Mouse (Mus musculus): ENCODE data around the gene Slc25a45. TPM values are rescaled to one million over a fixed set of nuclear protein-coding genes. Genes with fewer than 3 reads are reported as not detected.

The Slc25a45 gene
- polyA plus RNA-seq, 1 experiment from 2014 or later, result 2.0 TPM

DNA sequence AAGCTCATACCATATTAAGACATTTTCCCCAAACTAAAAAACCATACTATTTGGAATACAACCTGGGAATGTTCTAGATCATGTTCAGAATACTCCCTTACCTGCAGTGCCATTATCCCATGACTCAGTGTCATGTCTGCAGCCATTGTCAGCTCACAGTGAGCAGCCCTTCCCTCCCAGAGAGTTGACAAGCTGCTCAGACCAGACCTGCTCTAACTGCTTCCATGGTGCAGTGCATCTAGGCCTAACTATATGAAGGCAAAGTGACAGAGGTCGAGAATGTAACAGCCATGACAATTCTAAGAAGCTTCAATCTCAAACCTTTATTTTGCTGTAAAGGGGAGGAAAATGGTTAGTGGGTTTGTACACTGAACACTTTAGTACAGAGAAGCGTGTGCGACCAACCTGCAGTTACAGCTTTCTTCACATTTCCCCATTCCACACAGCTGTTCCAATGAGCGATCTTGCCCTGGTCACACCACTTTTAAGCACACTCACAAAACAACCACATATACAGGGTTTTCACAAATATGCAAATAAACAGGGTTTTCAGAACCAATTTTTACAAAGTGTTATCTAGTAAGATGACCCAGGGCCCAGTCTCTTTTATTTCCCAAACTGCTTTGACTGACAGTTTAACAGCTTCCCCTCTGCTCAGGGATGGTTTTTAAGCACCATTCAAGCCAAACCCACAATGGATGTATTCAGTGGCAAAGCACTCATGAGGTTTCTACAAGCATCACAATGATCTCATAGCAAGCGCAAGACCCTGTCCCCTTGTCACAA is 35.4 kb upstream of the Slc25a45 start:
- H3K27ac ChIP-seq, result no peak overlapping the region
- H3K36me3 ChIP-seq, result no peaks in the 10 kb centered on the region
- no peak for ATAC-seq (ENCODE audit: insufficient number of reproducible peaks, insufficient read depth, low FRiP score, low TSS enrichment)
- no peak overlapping the region for H3K4me3 ChIP-seq
- no peak overlapping the region for H3K9ac ChIP-seq
- H3K4me1 ChIP-seq, result peaks cover 34% of the 10 kb centered on the region
- H3K9me3 ChIP-seq, result no peaks in the 10 kb centered on the region
- H3K4me2 ChIP-seq (replicated peaks), result no peak overlapping the region
- WGBS, result 67% methylated on average over 5 of the region's 5 CpGs
- no peaks in the 10 kb centered on the region for H3K27me3 ChIP-seq

DNA sequence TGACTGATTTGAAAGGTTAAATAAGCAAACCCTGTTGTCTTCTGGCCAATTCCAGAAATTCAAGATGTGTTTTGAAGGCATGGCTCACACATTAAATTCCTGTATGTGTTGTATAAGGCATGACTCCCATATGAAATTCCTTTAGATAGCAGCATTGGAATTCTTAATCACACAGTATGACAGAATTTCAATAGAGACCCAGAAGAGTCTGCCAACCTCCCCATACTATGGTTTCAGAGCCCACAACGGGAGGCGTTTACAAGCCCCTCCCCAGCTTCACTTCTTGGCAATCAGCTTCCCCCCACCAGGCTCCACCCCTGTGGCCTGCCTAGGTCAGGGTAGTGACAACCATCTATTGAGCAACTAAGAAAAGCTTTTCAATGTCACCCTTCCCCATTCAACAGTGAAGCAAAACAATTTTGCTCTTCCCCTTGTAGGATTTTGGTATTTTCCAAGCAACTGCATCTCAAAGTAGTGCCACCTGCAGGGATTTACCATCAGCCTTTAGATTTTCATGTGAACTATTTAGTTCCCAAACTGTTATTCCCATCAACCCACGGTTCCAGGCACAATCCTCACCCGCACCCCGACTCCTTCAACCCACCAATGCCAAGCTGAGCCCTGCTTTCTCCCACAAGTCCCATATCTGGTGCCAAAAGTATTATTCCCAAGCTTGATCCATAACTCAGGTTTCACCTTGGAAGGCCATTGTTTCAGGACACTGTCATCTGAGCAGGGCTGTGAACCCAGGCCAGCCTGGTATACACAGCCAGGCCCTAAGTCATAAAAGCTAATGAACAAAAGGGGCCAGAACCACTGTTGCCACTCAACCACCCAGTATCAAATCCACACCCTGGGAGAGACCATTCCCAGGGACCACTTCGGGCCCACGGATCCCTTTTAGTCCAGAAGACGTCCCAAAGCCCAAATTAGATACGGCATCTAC is 34.5 kb upstream of the Slc25a45 start:
- no peak for ATAC-seq (ENCODE audit: insufficient number of reproducible peaks, insufficient read depth, low FRiP score, low TSS enrichment)
- no peak overlapping the region for H3K9ac ChIP-seq
- H3K4me3 ChIP-seq, result 0 out of 2 replicates have a peak overlapping the region, but pooled peaks have one; percentile 32
- H3K36me3 ChIP-seq, result no peaks in the 10 kb centered on the region
- H3K4me2 ChIP-seq (replicated peaks), result 0 out of 2 replicates have a peak overlapping the region, but pooled peaks have one; percentile 5
- H3K4me1 ChIP-seq, result peaks cover 42% of the 10 kb centered on the region
- no peaks in the 10 kb centered on the region for H3K9me3 ChIP-seq
- no peaks in the 10 kb centered on the region for H3K27me3 ChIP-seq
- no peak overlapping the region; the same call in 1 of the 2 replicates for H3K27ac ChIP-seq
- WGBS, result 75% methylated on average over 9 of the region's 9 CpGs

DNA sequence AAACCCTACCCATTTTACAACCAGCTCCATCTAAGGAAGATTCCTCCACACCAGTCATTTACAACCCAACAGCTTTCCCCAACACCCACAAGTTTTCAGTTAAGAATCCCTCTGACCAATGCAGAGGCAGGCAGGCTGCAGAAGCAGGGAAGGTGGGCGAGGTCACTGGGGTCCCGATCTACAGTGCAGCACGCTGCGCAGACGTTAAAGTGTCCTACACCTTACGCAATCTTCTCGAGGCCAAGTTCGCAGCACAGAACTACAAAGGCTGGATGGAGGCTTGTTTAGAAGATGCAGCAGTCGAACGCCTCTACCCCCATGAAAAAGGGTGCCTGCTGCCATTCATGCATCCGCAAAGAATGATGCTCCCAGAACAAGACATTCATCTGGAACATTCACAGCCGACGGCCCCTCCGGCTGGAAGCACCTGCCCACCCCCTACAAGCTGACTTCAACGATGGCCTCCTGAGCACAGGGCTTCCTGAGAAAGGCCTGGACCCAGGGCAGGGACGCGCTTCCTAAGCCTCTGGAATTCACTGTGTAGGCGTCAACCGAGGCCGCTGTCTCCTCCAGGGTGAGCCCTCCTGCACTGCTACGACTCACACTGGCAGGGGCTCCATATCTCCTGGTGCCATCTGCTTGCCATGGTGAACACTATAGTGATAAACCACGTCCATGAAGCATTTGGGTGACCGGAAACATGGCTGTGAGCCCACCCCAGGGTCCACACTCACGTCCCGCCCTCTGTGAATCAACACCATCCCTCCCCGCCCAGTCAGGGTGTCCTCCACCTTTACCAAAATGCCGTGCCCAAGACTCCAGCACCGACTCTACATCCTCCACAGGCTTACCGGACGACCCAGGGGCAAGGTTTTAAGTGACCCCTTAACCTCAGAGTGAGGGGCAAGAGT is 33.6 kb upstream of the Slc25a45 start:
- Histone ChIP-seq H3K4me2 (replicated peaks) (peak overlapping the region; percentile 53; the same call in 1 of the 2 replicates), H3K4me3 (peak overlapping the region; percentile 32; the same call in 1 of the 2 replicates), H3K9me3 (no peaks in the 10 kb centered on the region), H3K36me3 (no peaks in the 10 kb centered on the region), H3K27ac (peak overlapping the region; percentile 95; the same call in 1 of the 2 replicates), H3K27me3 (no peaks in the 10 kb centered on the region), H3K4me1 (peaks cover 52% of the 10 kb centered on the region), H3K9ac (no peak overlapping the region)
- no peak for ATAC-seq (ENCODE audit: insufficient number of reproducible peaks, insufficient read depth, low FRiP score, low TSS enrichment)
- WGBS, result 84% methylated on average over 30 of the region's 30 CpGs

DNA sequence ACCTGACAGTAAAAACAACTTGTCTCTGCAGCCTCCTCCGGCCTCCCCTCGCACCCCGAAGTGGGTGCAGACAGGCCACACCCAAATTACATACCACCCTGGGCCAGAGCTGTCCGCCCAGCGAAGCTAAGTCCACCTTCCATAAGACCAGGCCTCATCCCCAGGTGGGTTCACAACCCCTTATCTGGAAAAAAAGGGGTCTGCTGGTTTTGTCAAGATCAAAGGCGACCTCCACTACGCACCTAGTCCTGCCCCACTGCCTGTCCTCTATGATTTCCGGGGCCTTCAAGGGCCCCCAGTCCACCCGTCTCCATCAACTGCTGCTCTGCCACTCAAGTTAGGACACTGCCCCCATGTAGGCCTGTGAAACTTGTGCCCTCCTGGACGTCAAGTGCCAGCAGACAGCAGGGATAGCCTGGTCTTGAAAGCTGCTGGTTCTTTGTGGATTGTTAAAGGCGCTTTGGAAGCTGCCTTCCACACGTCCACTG is 32.7 kb upstream of the Slc25a45 start:
- no peaks in the 10 kb centered on the region for H3K36me3 ChIP-seq
- no peaks in the 10 kb centered on the region for H3K27me3 ChIP-seq
- no peak for ATAC-seq (ENCODE audit: insufficient number of reproducible peaks, insufficient read depth, low FRiP score, low TSS enrichment)
- H3K4me3 ChIP-seq, result peak overlapping the region; percentile 32
- WGBS, result 80% methylated on average over 12 of the region's 12 CpGs
- peak overlapping the region; percentile 27; the same call in 1 of the 2 replicates for H3K9ac ChIP-seq
- H3K4me1 ChIP-seq, result peaks cover 61% of the 10 kb centered on the region
- peak overlapping the region; percentile 53 for H3K4me2 ChIP-seq (replicated peaks)
- no peaks in the 10 kb centered on the region for H3K9me3 ChIP-seq
- H3K27ac ChIP-seq, result peak overlapping the region; percentile 95

DNA sequence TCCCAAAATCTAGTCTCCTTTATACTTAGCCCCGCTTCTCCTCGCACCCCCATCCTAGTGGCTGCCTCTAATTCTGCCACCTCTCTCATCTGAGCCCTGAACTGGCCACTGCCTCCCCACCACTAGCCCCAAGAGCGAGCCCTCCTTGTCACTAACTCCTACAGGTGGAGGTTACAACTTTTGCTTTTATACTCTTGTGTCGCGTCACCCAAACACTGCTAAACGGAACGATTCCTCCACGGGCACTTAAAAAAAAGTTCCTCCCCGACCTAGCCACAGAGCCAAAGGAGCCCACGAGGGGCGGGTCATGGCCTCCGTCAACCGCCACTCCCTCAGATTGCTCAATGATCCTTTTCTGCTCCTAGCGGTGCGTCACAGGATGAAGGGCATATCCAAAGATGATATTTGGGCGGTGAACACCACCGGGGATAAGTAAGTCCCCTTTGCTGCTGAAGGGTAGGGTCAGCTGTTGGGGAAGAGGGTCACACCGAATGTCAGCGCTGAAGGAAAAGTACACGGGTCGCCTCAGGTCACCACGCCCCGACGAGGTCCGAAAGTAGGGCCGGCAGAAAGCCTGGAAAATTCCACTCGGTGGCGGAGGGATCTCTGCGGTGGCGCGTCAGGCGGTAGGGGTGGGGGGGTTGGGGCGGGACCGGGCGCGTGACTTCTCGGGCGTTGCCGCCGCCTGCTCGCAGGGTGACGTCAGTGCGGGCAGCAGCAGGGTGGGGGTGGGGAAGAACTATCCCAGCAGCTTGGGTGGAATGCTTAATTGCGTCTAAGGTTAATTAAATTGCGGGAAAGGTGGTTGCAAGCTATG is 32.1 kb upstream of the Slc25a45 start:
- H3K9ac ChIP-seq, result peak overlapping the region; percentile 35; the same call in 1 of the 2 replicates
- no peaks in the 10 kb centered on the region for H3K36me3 ChIP-seq
- H3K4me1 ChIP-seq, result peaks cover 66% of the 10 kb centered on the region
- 0 out of 2 replicates have a peak, but pooled peaks have one; percentile 1 for ATAC-seq (ENCODE audit: insufficient number of reproducible peaks, insufficient read depth, low FRiP score, low TSS enrichment)
- H3K4me2 ChIP-seq (replicated peaks), result peak overlapping the region; percentile 53
- H3K27me3 ChIP-seq, result no peaks in the 10 kb centered on the region
- peak overlapping the region; percentile 32 for H3K4me3 ChIP-seq
- H3K27ac ChIP-seq, result peak overlapping the region; percentile 95
- no peaks in the 10 kb centered on the region for H3K9me3 ChIP-seq
- WGBS, result 5% methylated on average over 45 of the region's 45 CpGs

DNA sequence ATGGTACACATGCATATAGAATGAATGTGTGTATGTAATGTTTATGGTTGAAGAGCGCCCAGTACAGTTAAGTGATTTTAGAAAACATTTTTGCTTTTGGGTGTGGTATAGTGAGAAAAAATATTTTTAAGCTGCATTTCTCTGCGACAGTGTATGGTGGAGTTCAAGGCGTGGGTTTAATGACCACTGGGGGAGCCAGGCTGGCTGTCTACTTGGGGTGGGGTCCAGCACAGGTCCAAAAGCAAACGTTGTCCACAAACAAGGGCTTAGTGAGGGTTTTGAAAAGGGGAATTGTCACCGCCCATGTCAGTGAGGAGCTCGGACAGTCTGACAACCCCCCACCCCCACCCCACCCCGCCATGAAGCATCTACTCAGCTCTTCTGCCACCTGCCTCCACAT is 31.5 kb upstream of the Slc25a45 start:
- peak overlapping the region; percentile 95 for H3K27ac ChIP-seq
- H3K9me3 ChIP-seq, result no peaks in the 10 kb centered on the region
- 1% methylated on average over 7 of the region's 7 CpGs for WGBS
- H3K4me3 ChIP-seq, result peak overlapping the region; percentile 32
- 0 out of 2 replicates have a peak overlapping the region, but pooled peaks have one; percentile 27 for H3K9ac ChIP-seq
- 0 out of 2 replicates have a peak, but pooled peaks have one; percentile 2 for ATAC-seq (ENCODE audit: insufficient number of reproducible peaks, insufficient read depth, low FRiP score, low TSS enrichment)
- no peaks in the 10 kb centered on the region for H3K36me3 ChIP-seq
- peak overlapping the region; percentile 53 for H3K4me2 ChIP-seq (replicated peaks)
- H3K4me1 ChIP-seq, result peaks cover 66% of the 10 kb centered on the region
- no peaks in the 10 kb centered on the region for H3K27me3 ChIP-seq

DNA sequence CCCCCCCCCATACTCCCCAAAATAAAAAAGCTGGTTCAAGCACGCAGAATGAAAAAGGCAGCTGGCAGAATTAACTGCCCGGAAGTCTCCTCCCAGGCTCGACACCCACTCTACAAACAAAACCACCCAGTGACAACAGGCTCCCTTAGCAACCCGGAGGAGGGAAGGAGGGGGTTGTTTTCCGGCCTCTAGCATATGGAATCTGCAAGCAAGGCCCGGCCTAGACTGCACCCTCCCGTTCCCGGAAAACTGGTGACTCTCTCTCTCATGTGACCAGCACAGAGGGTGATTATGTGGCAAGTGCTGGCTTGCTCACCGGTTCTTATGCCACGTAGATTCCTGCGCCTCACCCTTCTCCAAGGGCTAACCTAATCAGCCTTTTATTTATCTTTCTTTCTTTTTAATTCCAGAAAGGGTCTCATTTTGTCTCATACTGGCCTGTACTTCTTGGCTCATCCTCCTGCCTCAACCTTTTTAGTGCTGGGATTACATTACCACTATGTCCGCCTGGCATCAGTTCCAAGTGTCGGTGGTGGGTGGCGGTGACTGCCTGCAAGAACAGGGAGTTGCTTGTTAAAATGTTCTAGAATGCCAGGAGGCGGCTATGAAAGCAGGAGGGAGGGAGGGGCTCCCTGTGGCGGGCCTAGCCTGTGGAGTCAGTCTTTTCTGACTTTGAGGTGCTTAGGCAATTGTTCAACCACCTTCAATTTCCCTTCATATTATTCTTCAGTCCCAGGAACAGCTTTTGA is 30.9 kb upstream of the Slc25a45 start:
- H3K4me3 ChIP-seq, result peak overlapping the region; percentile 32
- peaks cover 66% of the 10 kb centered on the region for H3K4me1 ChIP-seq
- 5% methylated on average over 16 of the region's 16 CpGs for WGBS
- no peaks in the 10 kb centered on the region for H3K9me3 ChIP-seq
- peak; percentile 80 for ATAC-seq (ENCODE audit: insufficient number of reproducible peaks, insufficient read depth, low FRiP score, low TSS enrichment)
- H3K4me2 ChIP-seq (replicated peaks), result peak overlapping the region; percentile 53
- H3K9ac ChIP-seq, result peak overlapping the region; percentile 27
- H3K36me3 ChIP-seq, result peaks cover 5% of the 10 kb centered on the region; the same call in 1 of the 2 replicates
- no peaks in the 10 kb centered on the region for H3K27me3 ChIP-seq
- peak overlapping the region; percentile 95 for H3K27ac ChIP-seq

DNA sequence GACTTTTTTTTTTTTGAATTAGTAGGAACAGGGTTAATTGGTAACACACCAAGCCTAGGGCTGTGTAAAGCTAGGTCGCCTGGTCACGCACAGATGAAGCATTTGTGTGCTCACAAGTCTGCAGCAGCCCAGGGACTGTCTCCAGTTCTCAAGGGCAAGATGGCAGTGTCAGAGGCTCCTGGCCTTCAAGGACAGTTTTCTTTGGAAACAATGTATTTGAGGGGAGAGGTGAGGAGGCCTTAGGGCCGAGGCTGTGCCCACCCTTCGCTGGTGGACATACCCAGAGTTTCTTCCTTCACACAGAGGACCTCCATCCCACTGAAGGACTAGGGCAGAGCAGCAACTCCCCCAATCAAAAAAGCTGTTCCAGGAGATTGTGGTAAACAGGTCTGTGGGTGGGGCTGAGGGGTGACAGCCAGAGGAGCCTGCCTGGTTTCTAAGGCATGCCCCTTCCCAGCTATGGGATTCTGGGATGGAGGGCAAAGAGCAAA is 30.3 kb upstream of the Slc25a45 start:
- no peak for ATAC-seq (ENCODE audit: insufficient number of reproducible peaks, insufficient read depth, low FRiP score, low TSS enrichment)
- H3K27ac ChIP-seq, result peak overlapping the region; percentile 95
- H3K4me1 ChIP-seq, result peaks cover 64% of the 10 kb centered on the region
- peak overlapping the region; percentile 53 for H3K4me2 ChIP-seq (replicated peaks)
- H3K27me3 ChIP-seq, result no peaks in the 10 kb centered on the region
- H3K9me3 ChIP-seq, result no peaks in the 10 kb centered on the region
- 32% methylated on average over 4 of the region's 4 CpGs for WGBS
- H3K4me3 ChIP-seq, result no peak overlapping the region
- peak overlapping the region; percentile 39; the same call in 1 of the 2 replicates for H3K9ac ChIP-seq
- peaks cover 11% of the 10 kb centered on the region for H3K36me3 ChIP-seq

DNA sequence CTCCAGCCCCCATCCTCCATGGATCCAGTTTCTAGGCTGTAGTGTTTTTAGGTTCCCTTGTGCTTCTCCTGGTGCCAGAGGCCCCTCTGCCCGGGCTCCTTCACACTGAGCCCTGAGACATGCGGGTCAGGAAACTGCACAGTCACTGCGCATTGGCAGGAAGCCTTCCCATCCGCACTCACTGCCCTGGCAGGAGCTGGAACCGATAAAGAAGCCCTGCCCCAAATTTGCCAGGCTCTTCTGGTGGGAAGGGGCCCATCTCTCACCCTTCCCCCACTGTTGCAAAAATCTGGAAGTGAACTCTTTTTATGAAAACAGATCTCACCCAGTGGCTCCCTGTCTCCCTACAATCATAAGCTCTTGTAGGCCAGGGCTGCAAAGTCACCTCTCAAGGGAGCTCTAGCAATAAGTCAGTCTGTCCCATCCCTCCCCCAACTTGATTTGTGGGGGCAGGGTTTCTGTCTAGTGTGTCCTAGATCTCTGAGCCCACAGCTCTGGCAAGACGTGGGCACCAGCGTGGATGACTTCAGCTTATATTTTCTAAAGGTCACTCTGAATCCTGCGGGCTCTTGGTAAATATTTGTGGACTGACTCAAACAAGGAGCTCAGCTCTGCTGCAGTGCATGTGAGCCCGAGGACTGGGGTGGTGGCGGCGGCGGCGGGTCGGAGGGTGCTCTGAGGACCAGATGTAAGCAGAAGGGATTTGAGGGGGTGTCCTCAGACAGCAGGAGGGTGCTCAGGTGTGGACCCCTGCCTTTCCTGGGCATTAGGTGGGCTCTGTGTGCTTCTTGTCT is 29.4 kb upstream of the Slc25a45 start:
- H3K27me3 ChIP-seq, result no peaks in the 10 kb centered on the region
- no peak overlapping the region for H3K4me3 ChIP-seq
- peak overlapping the region; percentile 21 for H3K4me2 ChIP-seq (replicated peaks)
- H3K36me3 ChIP-seq, result peaks cover 20% of the 10 kb centered on the region
- peaks cover 64% of the 10 kb centered on the region for H3K4me1 ChIP-seq
- ATAC-seq (ENCODE audit: insufficient number of reproducible peaks, insufficient read depth, low FRiP score, low TSS enrichment), result no peak
- no peaks in the 10 kb centered on the region for H3K9me3 ChIP-seq
- H3K27ac ChIP-seq, result peak overlapping the region; percentile 95
- H3K9ac ChIP-seq, result peak overlapping the region; percentile 39; the same call in 1 of the 2 replicates
- 39% methylated on average over 14 of the region's 14 CpGs for WGBS
